Mouse (Mus musculus): ENCODE data around the gene Plekha7. TPM values are rescaled to one million over a fixed set of nuclear protein-coding genes. Genes with fewer than 3 reads are reported as not detected.
A peak's percentile ranks its signal among the peaks of the same experiment; 100 is the strongest.

Plekha7 gene
- polyA plus RNA-seq (2015; fragmentation: Nextera tagmentation; extraction: Ambion mirVana): 3.4 and 4.2 TPM in 2 replicates

- Histone ChIP-seq H3K4me3 (ENCODE audit: low read depth, low read length) (peak within 1 kb of the TSS; percentile 70), H3K27ac (ENCODE audit: low read length) (no peak within 1 kb of the TSS), H3K4me1 (ENCODE audit: control insufficient read depth, low read depth, low read length) (peaks cover 9% of the 10 kb centered on the region), H3K36me3 (ENCODE audit: control insufficient read depth, insufficient read depth) (no peaks in the 10 kb centered on the region), H3K9ac (ENCODE audit: low read depth, low read length) (peak within 1 kb of the TSS; percentile 51), H3K9me3 (replicated peaks; ENCODE audit: control insufficient read depth, low read length) (no peaks in the 10 kb centered on the region), H3K4me2 (ENCODE audit: low read depth, low read length) (peak within 1 kb of the TSS; percentile 85), H3K27me3 (ENCODE audit: control insufficient read depth, insufficient read depth, low read depth, low read length) (peaks cover 31% of the 10 kb centered on the region)
- under 1% methylated on average over 65 of the region's 65 CpGs for WGBS (ENCODE audit: insufficient replicate concordance)
- peak; percentile 68 for ATAC-seq (ENCODE audit: low read depth)
These were observed at the start of gene Plekha7 for GRCm38 (mm10) chr7:116307871-116308631. TSS of gene Plekha7 (minus strand) at chr7:116308376.

DNA sequence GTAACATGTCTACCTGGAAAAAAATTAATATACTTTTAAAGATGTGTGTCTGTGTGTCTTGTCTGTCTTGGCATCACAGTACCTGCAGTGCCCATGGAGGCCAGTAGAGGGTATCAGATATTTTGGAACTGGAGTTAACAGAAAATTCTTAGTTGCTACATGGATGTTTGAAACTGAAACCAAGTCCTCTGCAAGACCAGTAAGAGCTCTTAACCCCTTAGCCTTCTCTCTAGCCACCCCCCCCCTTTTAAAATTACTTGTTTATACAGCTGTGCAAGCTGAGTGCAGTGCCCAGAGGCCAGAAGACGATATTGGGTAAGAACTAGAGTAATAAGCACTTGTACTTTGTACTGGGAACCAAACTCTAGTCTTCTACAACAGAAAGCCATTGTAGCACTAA is 28.1 kb upstream of the Plekha7 start:
- Histone ChIP-seq H3K4me3 (ENCODE audit: low read depth, low read length) (no peak overlapping the region), H3K9ac (ENCODE audit: low read depth, low read length) (no peak overlapping the region), H3K4me1 (ENCODE audit: control insufficient read depth, low read depth, low read length) (peaks cover 20% of the 10 kb centered on the region), H3K27me3 (ENCODE audit: control insufficient read depth, insufficient read depth, low read depth, low read length) (no peaks in the 10 kb centered on the region), H3K27ac (ENCODE audit: low read length) (no peak overlapping the region), H3K36me3 (ENCODE audit: control insufficient read depth, insufficient read depth) (peaks cover 18% of the 10 kb centered on the region), H3K4me2 (ENCODE audit: low read depth, low read length) (0 out of 2 replicates have a peak overlapping the region, but pooled peaks have one; percentile 17), H3K9me3 (replicated peaks; ENCODE audit: control insufficient read depth, low read length) (no peaks in the 10 kb centered on the region)
- WGBS (ENCODE audit: insufficient replicate concordance): 60% methylated on average over 1 of the region's 1 CpGs
- no peak for ATAC-seq (ENCODE audit: low read depth)

- no peak overlapping the region for H3K27ac ChIP-seq (ENCODE audit: low read length)
- WGBS (ENCODE audit: insufficient replicate concordance): 59% methylated on average over 6 of the region's 6 CpGs
- H3K27me3 ChIP-seq (ENCODE audit: control insufficient read depth, insufficient read depth, low read depth, low read length): no peaks in the 10 kb centered on the region
- peaks cover 20% of the 10 kb centered on the region for H3K4me1 ChIP-seq (ENCODE audit: control insufficient read depth, low read depth, low read length)
- no peak for ATAC-seq (ENCODE audit: low read depth)
- H3K4me3 ChIP-seq (ENCODE audit: low read depth, low read length): peak overlapping the region; percentile 91
- no peaks in the 10 kb centered on the region for H3K9me3 ChIP-seq (replicated peaks; ENCODE audit: control insufficient read depth, low read length)
- peaks cover 24% of the 10 kb centered on the region for H3K36me3 ChIP-seq (ENCODE audit: control insufficient read depth, insufficient read depth)
- H3K4me2 ChIP-seq (ENCODE audit: low read depth, low read length): peak overlapping the region; percentile 83
- peak overlapping the region; percentile 93; the same call in 1 of the 2 replicates for H3K9ac ChIP-seq (ENCODE audit: low read depth, low read length)
These were observed 27.0 kb upstream of the Plekha7 start for GRCm38 (mm10) chr7:116335133-116335532.

DNA sequence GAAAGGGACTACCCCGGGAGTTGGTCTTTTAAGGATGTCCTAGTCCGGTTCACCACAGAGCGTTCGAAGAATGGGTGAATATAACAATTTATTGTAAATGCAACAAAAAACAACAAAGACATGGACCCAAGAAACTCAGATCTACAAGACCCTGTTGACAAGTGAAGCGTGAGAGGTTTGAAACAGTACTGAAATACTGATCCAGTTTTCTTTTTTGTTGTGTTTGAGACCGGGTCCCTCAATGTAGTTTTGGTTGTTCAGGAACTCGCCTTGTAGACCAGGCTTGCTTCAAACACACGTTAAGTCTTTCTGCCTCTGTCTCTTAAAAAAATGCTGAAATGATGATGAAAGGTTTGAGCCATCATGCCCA is 26.5 kb upstream of the Plekha7 start:
- Histone ChIP-seq H3K4me2 (ENCODE audit: low read depth, low read length) (peak overlapping the region; percentile 83), H3K27ac (ENCODE audit: low read length) (peak overlapping the region; percentile 89), H3K36me3 (ENCODE audit: control insufficient read depth, insufficient read depth) (peaks cover 25% of the 10 kb centered on the region), H3K9ac (ENCODE audit: low read depth, low read length) (peak overlapping the region; percentile 93), H3K4me3 (ENCODE audit: low read depth, low read length) (peak overlapping the region; percentile 91), H3K27me3 (ENCODE audit: control insufficient read depth, insufficient read depth, low read depth, low read length) (no peaks in the 10 kb centered on the region), H3K9me3 (replicated peaks; ENCODE audit: control insufficient read depth, low read length) (no peaks in the 10 kb centered on the region), H3K4me1 (ENCODE audit: control insufficient read depth, low read depth, low read length) (peaks cover 20% of the 10 kb centered on the region)
- WGBS (ENCODE audit: insufficient replicate concordance): 7% methylated on average over 8 of the region's 8 CpGs
- no peak for ATAC-seq (ENCODE audit: low read depth)

- Histone ChIP-seq H3K9ac (ENCODE audit: low read depth, low read length) (peak within 1 kb of the TSS; percentile 93), H3K4me1 (ENCODE audit: control insufficient read depth, low read depth, low read length) (peaks cover 20% of the 10 kb centered on the region), H3K27ac (ENCODE audit: low read length) (peak within 1 kb of the TSS; percentile 89), H3K9me3 (replicated peaks; ENCODE audit: control insufficient read depth, low read length) (no peaks in the 10 kb centered on the region), H3K27me3 (ENCODE audit: control insufficient read depth, insufficient read depth, low read depth, low read length) (no peaks in the 10 kb centered on the region), H3K36me3 (ENCODE audit: control insufficient read depth, insufficient read depth) (peaks cover 26% of the 10 kb centered on the region), H3K4me3 (ENCODE audit: low read depth, low read length) (peak within 1 kb of the TSS; percentile 91), H3K4me2 (ENCODE audit: low read depth, low read length) (peak within 1 kb of the TSS; percentile 83)
- peak; percentile 99 for ATAC-seq (ENCODE audit: low read depth)
- WGBS (ENCODE audit: insufficient replicate concordance): under 1% methylated on average over 78 of the region's 78 CpGs
These were observed 25.8 kb upstream of the Plekha7 start, which contains the start of gene Rps13 for GRCm38 (mm10) chr7:116333713-116334668. TSS of gene Rps13 (minus strand) at chr7:116334195.

GRCm38 (mm10) chr7:116331246-116331645 is 23.1 kb upstream of the Plekha7 start:
- Histone ChIP-seq H3K4me2 (ENCODE audit: low read depth, low read length) (no peak overlapping the region), H3K4me1 (ENCODE audit: control insufficient read depth, low read depth, low read length) (peaks cover 14% of the 10 kb centered on the region), H3K27ac (ENCODE audit: low read length) (no peak overlapping the region), H3K36me3 (ENCODE audit: control insufficient read depth, insufficient read depth) (peaks cover 26% of the 10 kb centered on the region), H3K9me3 (replicated peaks; ENCODE audit: control insufficient read depth, low read length) (no peaks in the 10 kb centered on the region), H3K27me3 (ENCODE audit: control insufficient read depth, insufficient read depth, low read depth, low read length) (no peaks in the 10 kb centered on the region), H3K9ac (ENCODE audit: low read depth, low read length) (no peak overlapping the region), H3K4me3 (ENCODE audit: low read depth, low read length) (no peak overlapping the region)
- ATAC-seq (ENCODE audit: low read depth): no peak
- WGBS (ENCODE audit: insufficient replicate concordance): 80% methylated on average over 2 of the region's 2 CpGs

- Histone ChIP-seq H3K4me3 (ENCODE audit: low read depth, low read length) (no peak overlapping the region), H3K27ac (ENCODE audit: low read length) (no peak overlapping the region), H3K4me1 (ENCODE audit: control insufficient read depth, low read depth, low read length) (peaks cover 10% of the 10 kb centered on the region), H3K36me3 (ENCODE audit: control insufficient read depth, insufficient read depth) (peaks cover 26% of the 10 kb centered on the region), H3K9me3 (replicated peaks; ENCODE audit: control insufficient read depth, low read length) (no peaks in the 10 kb centered on the region), H3K4me2 (ENCODE audit: low read depth, low read length) (no peak overlapping the region), H3K27me3 (ENCODE audit: control insufficient read depth, insufficient read depth, low read depth, low read length) (no peaks in the 10 kb centered on the region), H3K9ac (ENCODE audit: low read depth, low read length) (no peak overlapping the region)
- ATAC-seq (ENCODE audit: low read depth): no peak
- WGBS (ENCODE audit: insufficient replicate concordance): 79% methylated on average over 4 of the region's 4 CpGs
These were observed 21.7 kb upstream of the Plekha7 start for GRCm38 (mm10) chr7:116329858-116330257.

DNA sequence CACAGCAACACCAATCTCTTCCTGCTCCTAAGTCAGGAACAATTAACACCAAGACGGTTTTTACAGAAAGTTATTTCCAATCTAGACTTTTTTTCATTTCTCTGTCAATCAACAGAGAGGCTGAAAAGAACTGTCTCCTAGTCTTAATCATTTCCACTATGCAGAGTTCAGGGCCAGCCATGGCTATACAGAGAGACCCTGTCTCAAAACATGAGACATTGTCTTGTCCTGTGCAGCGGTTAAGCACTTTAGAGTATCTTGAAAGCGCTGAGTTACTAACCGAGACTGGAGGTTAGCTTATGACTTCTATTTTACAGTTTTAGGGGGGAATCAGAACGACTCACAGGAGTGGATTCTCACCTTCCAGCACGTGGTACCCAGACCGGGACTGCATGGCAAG is 20.6 kb upstream of the Plekha7 start:
- Histone ChIP-seq H3K4me1 (ENCODE audit: control insufficient read depth, low read depth, low read length) (peaks cover 8% of the 10 kb centered on the region), H3K36me3 (ENCODE audit: control insufficient read depth, insufficient read depth) (peaks cover 26% of the 10 kb centered on the region), H3K9ac (ENCODE audit: low read depth, low read length) (no peak overlapping the region), H3K9me3 (replicated peaks; ENCODE audit: control insufficient read depth, low read length) (no peaks in the 10 kb centered on the region), H3K27ac (ENCODE audit: low read length) (no peak overlapping the region), H3K4me2 (ENCODE audit: low read depth, low read length) (no peak overlapping the region), H3K4me3 (ENCODE audit: low read depth, low read length) (no peak overlapping the region), H3K27me3 (ENCODE audit: control insufficient read depth, insufficient read depth, low read depth, low read length) (no peaks in the 10 kb centered on the region)
- WGBS (ENCODE audit: insufficient replicate concordance): 60% methylated on average over 7 of the region's 7 CpGs
- no peak for ATAC-seq (ENCODE audit: low read depth)

Measured in liver, embryonic 16.5 days (tissue).